Mouse (Mus musculus) left cerebral cortex, postnatal 36 days (tissue): Measurements from ENCODE around the gene Rasgef1b. TPM values are rescaled to one million over a fixed set of nuclear protein-coding genes. Genes with fewer than 3 reads are reported as not detected.
A peak's percentile ranks its signal among the peaks of the same experiment; 100 is the strongest.

ENCODE experiments used
- DNase-seq, 2 experiments: peaks; one replicate each; pipeline ENCODE4 v3.0.0; 2021 to 2022; ENCODE audit warnings: low spot score in 2 of 2, mixed read lengths in 1 of 2
- intact Hi-C: fragments of 180-260 bp; cut with DNase I; formaldehyde crosslinking; loops from one replicate; pipeline ENCODE4 v1.15.1; 2025
- total RNA-seq, 2 experiments: library from RNA; stranded (reverse); gene quantifications; 2 replicates each; pipeline ENCODE4 v1.2.3; 2021

Rasgef1b gene
- total RNA-seq, 2 experiments from 2014 or later: 85.1 to 90.1 TPM

DNA sequence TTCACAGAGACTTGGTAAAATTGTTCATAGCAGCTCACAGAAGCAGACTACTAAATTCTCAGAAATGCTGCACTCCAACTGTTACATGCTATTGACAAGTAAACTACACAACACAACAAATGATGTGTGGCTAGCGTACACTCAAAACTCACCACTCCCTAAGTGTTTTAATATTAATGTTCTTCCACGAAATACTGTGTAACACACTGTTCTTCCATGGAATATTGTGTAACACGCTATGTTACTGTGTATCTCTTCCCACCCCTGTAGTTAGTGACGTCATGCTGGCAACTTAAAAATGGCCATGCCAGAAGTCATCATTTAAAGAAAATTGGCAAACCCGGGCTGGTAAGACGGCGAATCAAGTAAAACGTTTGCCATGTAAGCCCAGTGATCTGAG, 299.6 kb downstream of the Rasgef1b start:
- intact Hi-C loops: no loop called here

DNA sequence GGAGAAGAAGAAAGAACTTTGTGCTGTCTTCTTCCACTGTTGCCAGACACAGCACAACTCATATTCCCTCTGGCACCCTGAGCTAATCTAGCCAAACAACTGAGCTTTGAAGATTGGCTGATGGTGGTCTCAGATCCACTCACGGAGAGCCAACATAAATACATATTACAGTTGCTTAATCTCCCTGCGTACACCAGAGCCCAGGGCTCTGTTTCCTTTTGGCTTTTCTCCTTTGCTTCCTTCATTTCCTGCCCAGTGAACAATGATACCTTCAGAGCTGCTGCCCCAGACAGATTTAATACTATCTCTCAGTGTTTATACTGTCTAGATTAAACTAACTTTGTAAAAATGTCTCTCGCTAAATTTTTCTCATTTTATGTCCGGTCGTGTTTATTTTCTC, 300.2 kb downstream of the Rasgef1b start:
- intact Hi-C loops: no loop called here
- no peak for DNase-seq

More for the DNA sequence above, 299.6 kb downstream of the Rasgef1b start:
- no peak for DNase-seq

DNA sequence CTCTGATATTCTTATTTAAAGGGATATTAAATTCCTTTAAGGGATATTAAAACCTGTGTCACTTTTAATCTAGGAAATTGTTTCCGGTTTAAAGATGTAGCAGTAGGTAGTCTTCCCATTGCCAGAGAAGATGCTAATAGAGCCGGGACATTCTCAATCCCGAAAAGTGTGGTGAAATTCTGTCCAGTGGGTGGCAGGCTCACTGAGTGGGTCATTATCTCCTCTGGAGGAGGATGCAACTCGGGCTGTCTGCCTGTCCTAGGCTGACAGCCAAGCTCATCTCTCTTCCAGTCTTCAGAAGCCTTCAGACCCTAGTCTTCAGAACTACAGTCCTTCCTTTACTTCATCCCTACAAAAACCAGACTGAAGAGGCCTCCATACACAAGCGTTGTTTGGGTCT, 305.6 kb downstream of the Rasgef1b start:
- no peak for DNase-seq

DNA sequence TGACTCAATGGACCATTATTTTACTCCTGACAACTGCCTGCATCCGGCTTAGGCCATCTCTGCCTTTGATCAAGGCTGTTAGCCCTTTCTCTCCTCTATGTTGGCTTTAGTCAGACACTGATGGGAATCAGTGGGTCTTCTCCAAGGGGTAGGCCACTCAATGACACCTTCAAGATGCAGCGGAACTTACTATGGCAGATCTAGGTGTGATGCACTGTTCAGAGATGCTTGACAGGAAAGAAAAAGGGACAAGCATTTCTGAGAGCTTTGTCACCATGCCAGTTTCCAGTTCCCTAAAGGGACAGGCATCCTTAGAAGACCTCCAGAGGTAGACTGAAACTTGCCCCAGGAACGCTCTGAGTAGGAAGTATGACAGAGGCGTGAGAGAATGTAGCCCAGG, 306.0 kb downstream of the Rasgef1b start:
- intact Hi-C loops: no loop called here
- DNase-seq: no peak

More for the DNA sequence above, 305.6 kb downstream of the Rasgef1b start:
- intact Hi-C loops: no loop called here

DNA sequence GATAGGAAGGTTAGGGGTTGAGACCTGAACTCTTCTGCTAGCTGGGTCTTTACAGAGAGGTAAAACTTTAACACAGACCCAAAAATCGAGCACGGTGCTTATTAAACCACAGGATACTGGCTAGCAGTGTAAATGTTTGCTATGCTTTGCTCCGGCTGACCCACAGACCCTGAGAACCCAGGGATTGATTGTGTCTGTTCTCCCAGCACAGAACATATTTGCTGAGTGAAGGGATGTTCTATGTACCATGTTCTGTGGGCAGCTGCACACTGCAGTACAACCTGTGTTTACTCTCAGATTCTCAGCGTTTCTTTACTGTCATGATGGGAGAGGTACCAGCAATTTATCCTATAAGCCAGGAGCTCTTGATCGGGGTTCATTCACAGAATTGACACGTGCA, 306.8 kb downstream of the Rasgef1b start:
- intact Hi-C loops: no loop called here
- DNase-seq: no peak

DNA sequence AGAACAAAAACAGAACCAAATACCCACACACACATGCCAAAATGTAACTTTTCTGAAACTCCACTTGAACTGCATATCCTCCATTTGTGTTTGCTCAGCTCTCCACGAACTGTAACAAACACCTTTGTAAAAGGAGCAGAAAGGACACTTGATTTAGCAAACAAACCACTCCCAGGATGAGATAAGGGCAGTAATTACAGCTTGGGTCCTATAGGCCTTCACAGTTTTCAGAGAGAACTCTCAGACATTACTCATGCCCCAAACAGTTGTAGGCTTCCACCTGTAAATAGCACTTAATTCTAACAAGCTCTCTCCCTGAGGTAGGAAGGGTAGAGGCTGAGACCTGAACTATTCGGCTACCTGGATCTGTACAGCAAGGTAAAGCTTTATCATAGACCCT, 309.0 kb downstream of the Rasgef1b start:
- intact Hi-C loops: no loop called here
- no peak for DNase-seq

DNA sequence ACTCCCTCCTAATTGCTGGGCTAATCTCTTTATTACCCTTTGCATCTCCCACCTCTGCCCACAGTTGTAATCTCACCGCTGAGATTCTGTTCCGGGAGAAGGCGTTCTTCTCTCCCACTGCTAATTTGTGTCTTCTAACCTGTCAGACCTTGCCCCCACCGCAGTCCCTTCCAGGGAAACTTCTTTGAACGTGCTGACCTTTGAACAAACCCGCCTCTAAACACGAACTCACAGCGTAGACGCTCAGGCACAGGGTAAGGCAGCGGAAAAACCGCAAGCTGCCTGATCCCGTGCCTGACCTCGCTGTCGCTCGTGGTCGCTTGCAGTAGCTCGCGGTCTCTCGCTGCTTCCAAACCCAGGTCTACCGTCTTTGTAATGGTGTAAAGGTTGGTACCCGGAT, 312.0 kb downstream of the Rasgef1b start:
- intact Hi-C loops: no loop called here
- no peak for DNase-seq

DNA sequence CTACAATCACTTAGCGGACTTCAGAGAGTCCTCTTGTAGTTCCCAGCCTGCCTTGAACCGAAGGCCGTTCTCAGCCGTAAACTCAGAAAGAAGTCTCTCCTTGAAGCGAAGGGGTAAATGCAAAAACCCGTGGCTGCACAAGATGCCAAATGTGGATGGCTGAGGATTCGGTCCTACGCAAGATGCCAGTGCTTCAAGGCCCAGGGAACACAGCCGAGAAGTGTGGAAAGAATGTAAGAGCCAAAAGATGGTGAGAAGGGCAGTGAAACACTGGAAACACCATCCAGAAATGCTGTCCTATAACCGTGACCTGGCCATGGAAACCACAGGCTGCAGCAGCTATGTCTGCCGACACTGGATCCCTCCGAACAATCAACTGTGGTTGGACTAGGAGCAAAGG, 313.2 kb downstream of the Rasgef1b start:
- no peak for DNase-seq

DNA sequence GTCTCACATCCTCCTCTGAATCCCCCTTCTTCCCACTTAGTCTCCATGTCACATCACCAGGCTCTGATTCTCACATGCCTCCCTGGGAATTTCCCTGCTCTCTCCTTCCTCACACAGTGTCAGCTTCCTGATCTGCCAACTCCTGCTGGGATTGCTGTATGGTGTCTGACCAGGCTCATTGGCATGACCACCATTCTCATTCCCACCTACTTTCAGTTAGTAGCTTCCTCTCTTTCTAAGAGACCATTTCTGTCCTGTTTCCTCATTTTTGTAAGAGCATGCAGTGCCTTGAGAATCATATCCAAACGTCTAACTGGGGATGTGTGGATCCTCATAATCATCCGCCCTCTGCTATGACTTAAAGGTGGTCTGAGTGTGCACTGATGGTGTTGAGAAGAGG, 313.8 kb downstream of the Rasgef1b start:
- intact Hi-C loops: no loop called here

More for the DNA sequence above, 313.2 kb downstream of the Rasgef1b start:
- intact Hi-C loops: no loop called here

DNA sequence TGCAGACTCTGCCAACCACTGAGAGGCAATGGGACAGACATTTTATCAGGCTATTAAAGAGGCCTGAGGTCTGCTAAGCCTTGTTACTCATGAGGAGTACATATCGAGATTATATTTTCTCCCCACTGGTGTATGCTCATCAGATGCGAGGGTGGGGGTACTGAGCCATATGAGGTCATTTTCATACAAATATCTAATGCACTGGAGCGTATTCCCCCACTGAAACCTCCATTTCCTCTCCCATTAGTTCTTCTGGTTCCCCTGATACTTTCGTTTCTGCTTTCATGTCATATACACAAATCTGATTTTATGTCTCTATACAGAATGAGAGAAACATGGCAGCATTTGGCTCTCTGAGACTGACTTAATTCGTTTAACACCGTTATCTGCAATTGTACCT, 314.6 kb downstream of the Rasgef1b start:
- DNase-seq: no peak
- intact Hi-C loops: no loop called here

More for the DNA sequence above, 313.8 kb downstream of the Rasgef1b start:
- no peak for DNase-seq

DNA sequence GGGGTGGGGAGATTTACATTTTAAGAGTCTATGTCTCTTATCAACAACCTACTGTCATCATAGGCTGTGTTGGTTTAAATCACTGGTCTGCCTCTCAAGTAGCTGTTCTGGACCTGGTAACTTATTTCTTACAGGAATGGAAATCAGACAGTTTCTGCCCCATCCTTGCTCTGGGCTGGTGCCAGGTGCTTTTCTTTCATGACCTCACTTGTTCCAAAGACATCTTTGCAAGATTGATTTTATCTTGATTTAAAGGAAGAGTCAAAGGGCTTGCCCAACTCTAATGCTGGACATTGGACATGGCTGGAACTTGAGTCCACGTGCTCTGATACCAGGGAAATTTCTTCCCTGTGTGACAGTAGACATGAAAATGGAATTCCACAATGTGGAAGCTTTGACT, 315.0 kb downstream of the Rasgef1b start:
- no peak for DNase-seq
- intact Hi-C loops: no loop called here

DNA sequence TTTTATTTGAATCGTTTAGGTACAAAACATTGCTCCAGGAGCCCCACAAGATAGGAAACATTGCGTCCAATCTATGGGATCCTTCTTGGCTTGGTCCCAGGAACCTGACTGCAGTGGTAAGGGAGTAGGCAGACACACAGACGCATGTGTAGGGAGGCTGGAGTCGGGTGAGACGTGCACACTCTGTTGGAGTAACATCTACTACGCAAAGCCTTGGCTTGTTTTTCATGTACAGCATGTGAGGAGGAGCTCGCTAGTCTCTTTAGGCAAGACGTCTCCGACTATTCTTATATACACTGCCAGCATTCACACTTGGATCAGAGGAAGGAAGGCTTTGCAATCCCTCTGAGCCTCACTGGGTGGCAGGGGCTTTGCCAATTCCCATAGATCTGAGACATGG, 315.5 kb downstream of the Rasgef1b start:
- intact Hi-C loops: no loop called here
- peak; percentile 24 to 59 for DNase-seq

DNA sequence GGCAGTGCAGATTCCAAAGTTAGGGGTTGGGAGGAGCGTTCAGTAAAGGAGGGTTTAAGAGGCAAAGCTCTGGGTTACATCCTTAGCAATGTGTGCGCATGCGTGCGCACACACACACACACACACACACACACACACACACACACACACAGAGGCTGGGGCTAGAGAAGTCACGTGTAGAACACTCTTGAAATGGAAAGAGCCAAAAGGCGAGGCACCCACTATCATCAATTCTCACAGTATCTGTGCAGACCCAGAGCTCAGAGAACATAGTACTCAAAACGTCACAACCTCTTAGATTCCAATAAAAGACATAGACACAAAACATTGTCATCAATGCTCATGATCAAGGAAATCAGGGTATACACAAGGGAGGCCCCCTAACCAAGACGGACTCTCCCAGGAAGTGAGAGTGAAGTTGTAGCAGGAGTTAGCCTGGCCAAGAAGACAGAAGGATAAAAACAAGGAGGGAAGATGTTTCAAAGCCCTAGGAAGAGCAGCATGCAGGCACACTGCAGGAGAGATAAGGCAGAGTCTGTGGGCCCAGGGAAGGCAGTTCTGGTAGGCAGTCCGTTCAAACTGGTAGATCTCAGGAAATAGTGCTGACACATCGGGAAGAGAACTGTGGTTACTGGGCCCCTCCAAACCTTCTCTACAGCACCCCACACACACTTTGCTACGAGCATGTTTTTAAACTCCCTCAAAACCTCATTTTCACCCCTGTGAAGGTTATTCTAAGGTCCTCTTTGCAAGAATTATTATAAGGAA, 324.3 kb downstream of the Rasgef1b start:
- intact Hi-C loops: no loop called here
- DNase-seq: no peak

DNA sequence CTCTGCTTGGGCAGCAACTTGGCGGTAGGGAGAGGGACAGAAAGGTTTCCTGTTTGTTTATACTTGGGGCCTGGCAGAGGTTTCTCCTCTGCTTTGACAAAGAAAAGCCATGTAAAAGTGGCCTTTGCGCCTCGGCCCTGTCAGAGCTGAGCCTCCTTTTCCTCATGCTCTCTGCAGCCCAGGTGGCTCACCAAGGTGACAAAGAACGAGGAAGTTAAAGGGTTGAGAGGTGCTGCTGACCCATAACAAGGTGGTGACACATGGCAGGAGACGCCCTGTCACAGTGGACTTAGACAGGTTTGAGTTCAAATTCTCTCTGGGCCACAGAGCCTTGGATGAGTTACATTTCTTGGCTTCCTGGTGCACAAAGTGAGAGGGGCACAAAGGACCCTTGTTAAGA, 325.5 kb downstream of the Rasgef1b start:
- intact Hi-C loops: no loop called here
- no peak for DNase-seq

DNA sequence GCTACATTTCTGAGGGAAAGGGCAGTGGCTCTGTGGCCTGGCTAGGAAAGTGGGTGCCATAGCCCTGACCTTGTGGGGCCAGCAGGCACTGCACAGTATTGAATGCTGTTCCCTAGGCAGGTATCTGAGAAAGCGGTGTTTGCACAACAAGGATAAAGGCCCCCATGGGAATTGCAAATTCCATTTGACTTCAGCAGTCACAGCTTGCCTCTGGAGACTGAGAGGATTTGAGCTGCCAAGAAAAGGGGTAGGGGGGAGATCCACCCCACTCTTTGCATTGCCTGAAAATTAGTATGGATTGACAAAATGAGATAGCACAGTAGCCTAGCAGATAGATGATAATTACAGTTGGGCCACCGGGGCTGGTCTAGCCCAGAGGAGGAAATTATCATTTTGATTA, 326.1 kb downstream of the Rasgef1b start:
- DNase-seq: no peak
- intact Hi-C loops: no loop called here

DNA sequence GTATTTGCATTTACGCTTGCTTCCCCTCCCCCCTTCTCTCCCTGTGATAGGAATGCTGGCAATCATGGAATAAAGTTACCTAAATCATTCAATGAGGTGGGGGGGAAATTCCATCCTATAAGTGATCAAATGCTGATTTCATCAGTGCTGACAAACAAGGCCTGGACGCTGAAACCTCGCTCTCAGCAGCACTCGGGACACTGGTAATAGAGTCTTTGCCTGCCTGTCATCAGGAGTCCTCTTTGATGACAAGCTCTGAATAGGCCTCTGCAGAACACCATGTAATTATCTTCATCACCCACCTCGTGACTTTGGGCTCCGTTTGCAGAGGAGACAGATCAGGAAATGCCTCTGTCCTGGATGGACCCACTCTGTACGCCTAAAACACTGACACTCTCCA, 326.6 kb downstream of the Rasgef1b start:
- intact Hi-C loops: no loop called here
- DNase-seq: no peak

DNA sequence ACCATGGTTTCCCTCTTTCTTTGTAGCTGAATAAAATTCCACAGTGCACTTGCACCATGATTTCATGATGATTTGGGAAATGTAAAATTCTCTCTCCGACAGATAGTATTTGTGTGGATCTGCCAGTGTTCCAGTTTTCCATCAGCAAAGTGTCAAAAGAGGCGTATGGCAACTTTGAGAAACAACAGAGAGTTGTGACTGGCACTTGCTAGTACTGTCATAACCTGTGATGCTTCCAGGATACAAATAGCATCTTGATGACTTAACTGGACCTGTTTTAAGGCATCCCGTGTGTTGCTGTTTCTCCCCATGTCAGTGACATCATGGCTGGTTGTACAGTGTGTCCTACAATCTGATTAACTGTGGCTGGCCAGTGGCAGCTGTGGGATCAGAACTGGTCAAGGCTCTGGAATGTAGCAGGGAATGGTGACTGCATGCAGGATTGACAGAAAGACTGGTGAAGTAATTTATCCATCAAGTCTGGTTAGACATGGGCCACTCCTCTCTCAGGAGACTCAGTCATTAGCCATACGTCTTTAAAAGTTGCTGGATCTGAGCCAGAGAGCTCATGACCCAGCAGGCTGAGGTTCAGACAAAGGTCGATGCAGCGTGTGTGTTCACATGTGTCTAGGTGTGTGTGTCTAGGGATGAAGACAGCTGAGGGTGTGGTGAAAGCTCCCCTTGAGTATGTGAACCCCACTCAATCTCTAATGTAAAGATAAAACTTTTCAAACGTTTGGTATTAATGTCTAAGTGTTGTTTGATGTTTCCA, 328.8 kb downstream of the Rasgef1b start:
- DNase-seq: no peak
- intact Hi-C loops: no loop called here

DNA sequence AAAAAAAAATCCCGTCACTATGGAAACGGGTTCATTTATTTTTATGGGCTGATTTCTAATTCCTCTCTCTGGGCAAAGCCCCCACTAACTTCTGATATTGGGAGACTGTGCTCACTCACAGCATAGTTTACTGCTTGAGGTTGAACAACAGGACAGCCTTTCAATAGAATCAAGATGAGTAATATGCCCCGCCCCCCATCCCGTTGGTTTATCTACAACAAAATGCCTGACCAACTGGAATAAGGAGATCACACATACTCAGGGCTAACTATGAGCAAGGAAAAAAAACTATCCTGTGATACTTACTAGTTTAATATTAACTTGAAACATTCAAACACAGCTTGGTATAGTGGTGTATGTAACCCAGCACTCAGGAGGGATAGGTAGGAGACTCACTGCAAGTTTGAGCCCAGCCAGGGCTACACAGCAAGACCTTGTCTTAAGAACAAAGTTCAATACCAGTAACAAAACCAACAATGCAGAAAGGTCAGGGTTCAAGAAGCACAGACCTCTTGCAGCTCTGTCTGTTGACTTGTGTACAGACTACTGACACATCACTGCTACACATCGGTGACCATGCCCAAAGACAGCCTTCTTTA, 330.3 kb downstream of the Rasgef1b start:
- intact Hi-C loops: no loop called here
- DNase-seq: no peak

DNA sequence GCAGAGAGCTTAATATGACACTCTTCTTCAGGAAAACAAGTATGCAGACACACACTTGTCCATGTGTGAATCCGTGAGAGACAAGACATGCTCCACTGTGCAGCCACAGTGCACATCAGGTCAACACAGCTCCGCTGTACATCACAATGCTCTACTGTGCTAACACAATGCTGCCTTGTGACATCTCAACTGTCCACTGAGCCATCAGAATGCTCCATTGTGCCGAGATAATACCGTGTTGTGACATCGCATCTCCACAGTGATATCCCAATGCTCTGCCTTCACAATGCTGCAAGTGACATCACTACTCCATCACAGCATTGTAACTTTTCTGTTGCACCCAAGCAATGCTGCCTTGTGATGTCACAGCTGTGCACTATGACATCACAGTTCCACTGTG, 334.3 kb downstream of the Rasgef1b start:
- no peak for DNase-seq
- intact Hi-C loops: no loop called here

DNA sequence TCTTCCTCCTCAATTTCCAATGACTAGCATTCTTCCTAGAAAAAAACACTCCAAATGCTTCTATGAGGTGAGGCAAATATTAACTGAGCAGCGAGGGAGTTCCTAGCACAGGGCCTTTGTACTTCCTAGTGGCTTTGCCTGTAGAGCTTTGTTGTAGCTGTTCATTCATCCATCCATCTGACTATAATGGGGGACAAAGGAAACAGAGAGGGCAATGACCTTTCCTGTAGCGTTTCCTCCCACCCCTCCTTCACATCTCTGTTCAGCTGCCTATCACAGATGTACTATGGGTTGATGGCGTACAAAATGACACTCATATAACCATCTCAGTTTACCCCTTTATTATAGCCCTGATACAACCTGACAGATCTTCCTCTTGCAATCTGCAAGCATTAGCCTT, 337.3 kb downstream of the Rasgef1b start:
- DNase-seq: no peak
- intact Hi-C loops: no loop called here

DNA sequence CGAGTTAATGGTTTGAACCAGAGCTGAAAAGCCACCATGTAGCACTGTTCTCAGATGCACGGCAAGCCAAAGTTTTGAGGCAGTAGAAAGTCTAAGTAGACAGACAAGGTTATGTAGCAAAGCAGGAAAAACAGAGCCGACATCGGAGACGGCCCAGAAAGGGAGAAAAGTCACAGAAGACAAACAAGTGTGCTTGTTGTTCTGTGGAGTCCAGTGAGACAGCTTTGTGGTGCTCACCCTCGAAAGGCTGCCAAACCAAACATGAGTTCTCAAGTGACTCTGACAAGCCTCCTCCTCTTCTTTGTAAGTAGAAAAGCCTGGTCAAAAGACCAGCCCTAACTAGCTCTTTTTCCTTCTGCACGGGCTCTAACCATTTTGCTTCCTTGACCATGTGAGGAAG, 338.1 kb downstream of the Rasgef1b start:
- no peak for DNase-seq
- intact Hi-C loops: no loop called here
